Mouse (Mus musculus): ENCODE measurements around the gene Nr1h2.

Gene Nr1h2

GRCm38 (mm10) chr7:44526414-44527154, 27.2 kb downstream of the Nr1h2 start:
- no peak for DNase-seq

GRCm38 (mm10) chr7:44525126-44525832, 28.5 kb downstream of the Nr1h2 start:
- DNase-seq = peak; percentile 93

GRCm38 (mm10) chr7:44524502-44524901, 29.2 kb downstream of the Nr1h2 start, which contains the start of gene Mybpc2:
Gene Mybpc2, minus strand, starts transcription at chr7:44524656.
- DNase-seq = peak; percentile 40

GRCm38 (mm10) chr7:44523056-44523455, 30.7 kb downstream of the Nr1h2 start:
- no peak for DNase-seq

GRCm38 (mm10) chr7:44521710-44522109, 32.0 kb downstream of the Nr1h2 start:
- peak; percentile 59 for DNase-seq

- no peak for DNase-seq
These were observed 32.8 kb downstream of the Nr1h2 start for GRCm38 (mm10) chr7:44520990-44521389.

GRCm38 (mm10) chr7:44519240-44519913, 34.4 kb downstream of the Nr1h2 start:
- DNase-seq = no peak

- no peak for DNase-seq
These were observed 46.3 kb downstream of the Nr1h2 start for GRCm38 (mm10) chr7:44507491-44507890.

GRCm38 (mm10) chr7:44501563-44502115, 52.1 kb downstream of the Nr1h2 start:
- peak; percentile 61 for DNase-seq

- no peak for DNase-seq
These were observed 53.7 kb downstream of the Nr1h2 start for GRCm38 (mm10) chr7:44500046-44500445.
